Mouse (Mus musculus) liver, adult 2 months (tissue): Measurements from ENCODE around the gene Trpm1. TPM values are rescaled to one million over a fixed set of nuclear protein-coding genes. Genes with fewer than 3 reads are reported as not detected.
"Not testable (repeated sequence)": the region's sequence is repeated elsewhere in the genome, so short reads cannot be mapped to it uniquely, and the experiment has no call there.

Experiments
- DNase-seq: peaks from one replicate; pipeline ENCODE4 v3.0.0-alpha.2; 2011; ENCODE audit warnings: low read depth, low spot score; ENCODE audit errors: extremely low read depth
- H3K27ac ChIP-seq: fragments of 200-500 bp; replicated peaks from 2 replicates; pipeline ENCODE4 v1.5.1; 2012; ENCODE audit warnings: low read depth, mild to moderate bottlenecking, control low read depth, inconsistent platforms, low read length; ENCODE audit not compliant: insufficient read depth
- H3K27me3 ChIP-seq: fragments of 200-500 bp; 2 replicates; pipeline ENCODE4 v1.6.1; 2012; ENCODE audit warnings: mild to moderate bottlenecking, moderate library complexity, low read length, inconsistent platforms; ENCODE audit not compliant: control insufficient read depth, insufficient read depth
- H3K36me3 ChIP-seq: fragments of 200-500 bp; 2 replicates; pipeline ENCODE4 v1.6.1; 2012; ENCODE audit warnings: low read length, inconsistent platforms; ENCODE audit not compliant: control insufficient read depth, insufficient read depth
- H3K4me1 ChIP-seq: fragments of 200-500 bp; 2 replicates; pipeline ENCODE4 v1.6.1; 2011; ENCODE audit warnings: low read length; ENCODE audit not compliant: control insufficient read depth, insufficient read depth
- H3K4me3 ChIP-seq: fragments of 200-500 bp; 2 replicates; pipeline ENCODE4 v1.5.1; 2011; ENCODE audit warnings: low read depth, mild to moderate bottlenecking, control low read depth, low read length, moderate library complexity; ENCODE audit not compliant: insufficient read depth
- H3K79me2 ChIP-seq: fragments of 200-500 bp; 2 replicates; pipeline ENCODE4 v1.6.1; 2012; ENCODE audit warnings: inconsistent platforms, mild to moderate bottlenecking, low read length, moderate library complexity; ENCODE audit not compliant: control insufficient read depth, insufficient read depth
- H3K9ac ChIP-seq: fragments of 200-500 bp; 2 replicates; pipeline ENCODE4 v1.6.1; 2012; ENCODE audit warnings: low read depth, mild to moderate bottlenecking, control low read depth, inconsistent platforms, low read length
- CTCF ChIP-seq: fragments of 200-500 bp; IDR thresholded peaks from 2 replicates; pipeline ENCODE4 v1.5.1; 2011; ENCODE audit warnings: low read depth, low read length, control low read depth
- POLR2A ChIP-seq: fragments of 200-500 bp; IDR thresholded peaks from 2 replicates; pipeline ENCODE4 v1.6.1; 2011; ENCODE audit warnings: low read length, control low read depth; ENCODE audit not compliant: insufficient read depth; ENCODE audit errors: extremely low read depth
- WGBS: fragments of 180-500 bp; shearing (Covaris S2); methylation state at CpG from one replicate; pipeline ENCODE4 v1.1.7; 2018; 5-methylcytosine and 5-hydroxymethylcytosine counted together
- polyA plus RNA-seq: library from polyadenylated mRNA; depleted of rRNA; stranded (reverse); fragments of >200 nt; gene quantifications from 2 replicates; pipeline ENCODE4 v1.2.3, GENCODE M21; 2012; rRNA removed
- total RNA-seq: library from RNA; depleted of rRNA; stranded (reverse); fragments of >200 nt; gene quantifications from 2 replicates; pipeline ENCODE4 v1.2.3, GENCODE M21; 2014; rRNA removed

Gene Trpm1
- total RNA-seq (0.60 TPM in 1 of 2 replicates, not detected in the other), polyA plus RNA-seq (0.04 and 0.29 TPM in 2 replicates)

DNA sequence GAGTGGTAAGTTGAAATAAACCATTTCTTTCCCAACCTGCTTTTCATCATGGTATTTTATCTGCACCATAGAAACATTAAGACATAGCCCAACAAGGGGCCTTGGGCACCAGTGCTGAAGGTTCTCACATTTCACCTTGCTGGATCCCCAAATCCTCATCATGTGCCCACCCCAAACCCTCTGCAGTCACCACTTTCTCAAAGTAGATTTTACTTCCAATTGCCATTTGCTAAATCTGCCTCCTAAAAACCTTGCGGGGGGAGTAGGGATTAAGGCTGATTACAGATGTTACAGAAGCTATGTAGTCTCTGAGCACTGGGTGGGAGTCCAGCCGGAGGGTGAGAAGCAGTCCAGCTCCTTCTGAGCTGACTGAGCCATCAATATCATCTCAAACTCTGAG lies at the start of gene Trpm1:
Gene Trpm1 (plus strand): TSS at position 301 of the 400 bp plus-strand sequence.
- Histone ChIP-seq H3K36me3 (no peaks in the 10 kb centered on the region), H3K9ac (no peak within 1 kb of the TSS), H3K79me2 (no peaks in the 10 kb centered on the region), H3K4me1 (peaks cover 10% of the 10 kb centered on the region), H3K27ac (no peak within 1 kb of the TSS), H3K4me3 (no peak within 1 kb of the TSS), H3K27me3 (no peaks in the 10 kb centered on the region; the same call in 1 of the 2 replicates)
- TF ChIP-seq CTCF: no peak
- no peak for DNase-seq
- WGBS: 96% methylated on average over 2 of the region's 2 CpGs

DNA sequence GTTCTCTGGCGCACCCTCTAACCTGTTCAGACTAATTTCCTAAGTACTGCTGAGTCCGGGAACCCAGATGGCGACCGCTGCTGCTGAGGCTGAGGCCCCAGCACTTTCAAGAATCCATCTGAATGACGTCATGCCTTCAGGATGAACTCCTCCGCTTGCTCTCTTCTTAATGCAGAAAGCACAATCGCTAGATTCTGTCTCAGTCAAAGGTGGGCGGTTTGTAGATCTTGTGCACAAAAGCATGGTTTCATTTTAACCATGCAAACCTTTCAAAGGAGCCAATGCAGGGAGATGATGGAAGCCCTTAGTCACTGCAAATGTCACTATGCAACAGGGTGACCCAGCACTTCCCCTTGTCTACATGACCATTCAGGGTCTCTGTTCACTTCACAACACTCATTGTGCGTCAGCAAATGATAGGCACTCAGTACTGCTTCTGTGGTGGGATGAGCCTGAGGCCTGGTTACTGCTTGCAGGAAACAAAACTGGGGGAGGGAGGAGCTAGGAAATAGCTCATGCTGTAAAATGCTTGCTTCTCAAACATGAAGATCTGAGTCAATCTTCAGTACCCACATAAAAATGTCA lies 31.4 kb upstream of the Trpm1 start:
- no peak for DNase-seq
- no peak overlapping the region for H3K9ac ChIP-seq
- H3K4me1 ChIP-seq: no peaks in the 10 kb centered on the region
- H3K36me3 ChIP-seq: no peaks in the 10 kb centered on the region
- H3K4me3 ChIP-seq: no peak overlapping the region
- H3K79me2 ChIP-seq: no peaks in the 10 kb centered on the region
- no peak overlapping the region for H3K27ac ChIP-seq
- TF ChIP-seq CTCF: no peak
- no peak for TF ChIP-seq POLR2A
- H3K27me3 ChIP-seq: no peaks in the 10 kb centered on the region; the same call in 1 of the 2 replicates
- WGBS: 90% methylated on average over 9 of the region's 9 CpGs

DNA sequence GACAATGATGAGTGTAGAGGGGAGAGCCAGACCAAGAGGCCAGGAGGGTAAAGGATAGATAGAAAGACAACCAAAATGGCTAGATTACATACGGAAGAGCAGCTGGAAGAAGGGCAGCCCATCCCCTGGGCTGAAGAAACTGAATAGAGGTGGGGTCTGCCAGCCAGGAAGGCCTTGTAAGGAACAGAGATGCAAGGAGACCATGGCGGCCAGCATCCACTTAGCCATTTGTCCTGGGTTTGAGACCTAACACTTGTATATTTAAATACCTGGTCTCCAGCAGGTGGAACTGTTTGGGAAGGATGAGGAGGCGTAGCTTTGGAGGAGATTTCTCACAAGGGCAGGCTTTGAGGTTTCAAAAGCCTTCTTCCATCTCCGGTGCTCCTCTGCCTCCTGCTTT lies 29.9 kb upstream of the Trpm1 start:
- no peak for TF ChIP-seq CTCF
- TF ChIP-seq POLR2A: no peak
- H3K36me3 ChIP-seq: no peaks in the 10 kb centered on the region
- DNase-seq: no peak
- no peak overlapping the region for H3K9ac ChIP-seq
- H3K79me2 ChIP-seq: no peaks in the 10 kb centered on the region
- 86% methylated on average over 4 of the region's 4 CpGs for WGBS
- no peak overlapping the region for H3K4me3 ChIP-seq
- H3K27ac ChIP-seq: no peak overlapping the region
- H3K27me3 ChIP-seq: no peaks in the 10 kb centered on the region; the same call in 1 of the 2 replicates
- H3K4me1 ChIP-seq: no peaks in the 10 kb centered on the region

DNA sequence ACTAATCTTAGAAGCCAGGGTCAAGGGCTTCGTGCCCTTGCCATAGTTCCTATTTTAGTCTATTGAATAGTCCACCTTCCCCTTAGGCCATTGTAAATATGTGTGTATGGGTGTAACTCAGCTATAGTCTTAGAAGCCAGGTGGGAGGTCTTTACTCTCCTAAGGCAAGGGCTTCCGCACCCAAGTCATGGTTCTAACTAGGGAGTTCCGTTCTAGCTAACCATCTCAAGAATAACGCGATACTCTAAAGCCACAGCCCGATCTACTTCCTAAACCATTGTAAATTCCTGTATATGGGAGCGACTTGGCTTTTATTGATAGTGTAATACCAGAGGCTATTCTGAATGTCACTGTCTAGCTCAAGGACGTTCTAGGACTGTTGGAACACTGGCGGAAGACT lies 27.6 kb upstream of the Trpm1 start:
- H3K9ac ChIP-seq, H3K27me3 ChIP-seq, H3K36me3 ChIP-seq, H3K4me3 ChIP-seq, H3K4me1 ChIP-seq, DNase-seq, H3K27ac ChIP-seq, H3K79me2 ChIP-seq: not testable (repeated sequence)
- WGBS: 93% methylated on average over 9 of the region's 9 CpGs

DNA sequence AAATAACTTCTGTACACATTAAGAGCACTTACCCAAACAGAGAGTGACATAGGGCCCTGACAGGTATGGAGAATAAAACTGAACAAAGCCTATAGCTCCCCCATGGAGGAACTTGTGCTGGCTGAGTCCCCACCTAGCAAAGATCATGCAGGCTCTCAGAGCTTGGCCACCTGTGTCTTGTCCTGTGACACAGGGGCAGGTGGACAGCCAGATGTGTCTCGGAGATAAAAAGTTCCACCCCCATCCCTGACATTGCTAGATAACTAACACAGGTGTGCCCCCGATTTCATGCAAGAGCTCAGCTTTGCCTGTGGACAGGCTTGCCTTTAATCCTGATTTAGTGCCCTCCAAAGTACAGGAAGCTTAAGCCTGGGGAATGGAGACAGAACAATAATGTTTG lies 13.8 kb upstream of the Trpm1 start:
- Histone ChIP-seq H3K36me3 (no peaks in the 10 kb centered on the region), H3K27me3 (no peaks in the 10 kb centered on the region), H3K9ac (no peak overlapping the region), H3K4me1 (no peaks in the 10 kb centered on the region), H3K4me3 (no peak overlapping the region), H3K79me2 (no peaks in the 10 kb centered on the region), H3K27ac (no peak overlapping the region)
- TF ChIP-seq POLR2A (no peak), CTCF (no peak)
- 90% methylated on average over 2 of the region's 2 CpGs for WGBS
- no peak for DNase-seq

DNA sequence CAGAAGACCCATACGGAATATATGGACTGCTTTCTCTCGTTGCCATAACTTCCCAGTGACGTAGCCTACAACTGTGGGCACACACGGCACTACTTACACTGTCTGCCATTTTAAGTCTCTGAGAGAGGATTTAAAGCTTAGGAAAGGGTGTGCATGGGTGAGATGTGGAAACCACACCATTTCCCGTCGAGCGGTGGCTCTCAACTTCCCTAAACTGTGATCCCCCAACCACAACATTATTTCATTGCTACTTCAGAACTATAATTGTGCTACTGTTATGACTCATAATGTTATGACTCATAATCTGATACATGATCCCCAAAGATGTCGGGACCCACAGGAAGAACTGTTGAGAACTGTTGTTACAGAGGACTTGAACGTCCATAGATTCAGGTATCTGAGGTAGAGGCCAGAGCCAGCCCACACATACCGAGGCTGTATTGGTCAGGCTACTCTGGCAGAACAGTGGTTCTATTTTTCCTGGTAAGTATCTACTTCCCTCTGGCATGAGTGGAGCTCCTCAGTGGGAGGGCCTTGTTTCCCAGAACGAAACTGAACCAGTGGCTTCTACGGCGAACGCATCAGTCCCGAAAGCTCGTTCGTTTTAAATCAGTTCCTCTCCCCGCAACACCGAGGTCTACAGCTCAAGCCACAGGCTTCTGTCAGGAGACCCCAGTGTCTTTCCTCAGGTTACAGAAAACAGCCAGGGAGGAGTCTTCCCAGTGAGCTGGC lies 12.2 kb upstream of the Trpm1 start:
- no peak overlapping the region for H3K9ac ChIP-seq
- H3K4me1 ChIP-seq: no peaks in the 10 kb centered on the region
- H3K27me3 ChIP-seq: no peaks in the 10 kb centered on the region
- 0 out of 2 replicates have a peak overlapping the region, but pooled peaks have one; percentile 12 for H3K27ac ChIP-seq
- WGBS: 85% methylated on average over 19 of the region's 19 CpGs
- DNase-seq: peak; percentile 19
- H3K36me3 ChIP-seq: no peaks in the 10 kb centered on the region
- H3K79me2 ChIP-seq: no peaks in the 10 kb centered on the region
- peak overlapping the region; percentile 5; the same call in 1 of the 2 replicates for H3K4me3 ChIP-seq
- TF ChIP-seq CTCF (no peak), POLR2A (no peak)
